Mouse (Mus musculus): ENCODE results near the gene Tsnax. TPM values are rescaled to one million over a fixed set of nuclear protein-coding genes. Genes with fewer than 3 reads are reported as not detected.
A peak's percentile ranks its signal among the peaks of the same experiment; 100 is the strongest.

Gene Tsnax
- 10 to 100 TPM; 60.0 to 71.8 (median 60.4) TPM for polyA plus RNA-seq (2017; shearing (Covaris generic))

- ATAC-seq, result peak; percentile 89
These were observed at the start of gene Tsnax for GRCm38 (mm10) chr8:125012695-125013627. Tsnax (plus strand) TSS chr8:125012997.

GRCm38 (mm10) chr8:124963246-124963645 is 49.6 kb upstream of the Tsnax start:
- ATAC-seq, result no peak

- no peak for ATAC-seq
These were observed 47.8 kb upstream of the Tsnax start for GRCm38 (mm10) chr8:124964966-124965365.

- ATAC-seq, result no peak
These were observed 42.4 kb upstream of the Tsnax start for GRCm38 (mm10) chr8:124970312-124970933.

- ATAC-seq, result no peak
These were observed 39.6 kb upstream of the Tsnax start for GRCm38 (mm10) chr8:124973221-124973620.

GRCm38 (mm10) chr8:124974254-124974653 is 38.5 kb upstream of the Tsnax start:
- ATAC-seq, result no peak

GRCm38 (mm10) chr8:124976211-124976610 is 36.6 kb upstream of the Tsnax start:
- ATAC-seq, result no peak

GRCm38 (mm10) chr8:124978026-124978425 is 34.8 kb upstream of the Tsnax start:
- no peak for ATAC-seq

GRCm38 (mm10) chr8:124980036-124980435 is 32.8 kb upstream of the Tsnax start:
- ATAC-seq, result no peak

- no peak for ATAC-seq
These were observed 32.0 kb upstream of the Tsnax start for GRCm38 (mm10) chr8:124980828-124981227.

- no peak for ATAC-seq
These were observed 21.7 kb upstream of the Tsnax start for GRCm38 (mm10) chr8:124990923-124991667.

- no peak for ATAC-seq
These were observed 21.2 kb upstream of the Tsnax start for GRCm38 (mm10) chr8:124991668-124991926.

- ATAC-seq, result no peak
These were observed 17.0 kb upstream of the Tsnax start for GRCm38 (mm10) chr8:124995776-124996175.

GRCm38 (mm10) chr8:125024085-125024484 is 11.3 kb downstream of the Tsnax start:
- no peak for ATAC-seq

- no peak for ATAC-seq
These were observed 14.4 kb downstream of the Tsnax start for GRCm38 (mm10) chr8:125027211-125027610.

- ATAC-seq, result no peak
These were observed 16.0 kb downstream of the Tsnax start for GRCm38 (mm10) chr8:125028841-125029240.

GRCm38 (mm10) chr8:125031276-125031675 is 18.5 kb downstream of the Tsnax start:
- ATAC-seq, result no peak

- no peak for ATAC-seq
These were observed 21.9 kb downstream of the Tsnax start for GRCm38 (mm10) chr8:125034669-125035068.

GRCm38 (mm10) chr8:125037081-125037480 is 24.3 kb downstream of the Tsnax start:
- no peak for ATAC-seq

- ATAC-seq, result no peak
These were observed 25.9 kb downstream of the Tsnax start for GRCm38 (mm10) chr8:125038731-125039130.

- ATAC-seq, result no peak
These were observed 28.0 kb downstream of the Tsnax start for GRCm38 (mm10) chr8:125040587-125041375.

GRCm38 (mm10) chr8:125041496-125041895 is 28.7 kb downstream of the Tsnax start:
- no peak for ATAC-seq

GRCm38 (mm10) chr8:125043394-125043793 is 30.6 kb downstream of the Tsnax start:
- ATAC-seq, result no peak
